10 mouse cellular contexts compared by ENCODE assay signal in the genomic region with DNA sequence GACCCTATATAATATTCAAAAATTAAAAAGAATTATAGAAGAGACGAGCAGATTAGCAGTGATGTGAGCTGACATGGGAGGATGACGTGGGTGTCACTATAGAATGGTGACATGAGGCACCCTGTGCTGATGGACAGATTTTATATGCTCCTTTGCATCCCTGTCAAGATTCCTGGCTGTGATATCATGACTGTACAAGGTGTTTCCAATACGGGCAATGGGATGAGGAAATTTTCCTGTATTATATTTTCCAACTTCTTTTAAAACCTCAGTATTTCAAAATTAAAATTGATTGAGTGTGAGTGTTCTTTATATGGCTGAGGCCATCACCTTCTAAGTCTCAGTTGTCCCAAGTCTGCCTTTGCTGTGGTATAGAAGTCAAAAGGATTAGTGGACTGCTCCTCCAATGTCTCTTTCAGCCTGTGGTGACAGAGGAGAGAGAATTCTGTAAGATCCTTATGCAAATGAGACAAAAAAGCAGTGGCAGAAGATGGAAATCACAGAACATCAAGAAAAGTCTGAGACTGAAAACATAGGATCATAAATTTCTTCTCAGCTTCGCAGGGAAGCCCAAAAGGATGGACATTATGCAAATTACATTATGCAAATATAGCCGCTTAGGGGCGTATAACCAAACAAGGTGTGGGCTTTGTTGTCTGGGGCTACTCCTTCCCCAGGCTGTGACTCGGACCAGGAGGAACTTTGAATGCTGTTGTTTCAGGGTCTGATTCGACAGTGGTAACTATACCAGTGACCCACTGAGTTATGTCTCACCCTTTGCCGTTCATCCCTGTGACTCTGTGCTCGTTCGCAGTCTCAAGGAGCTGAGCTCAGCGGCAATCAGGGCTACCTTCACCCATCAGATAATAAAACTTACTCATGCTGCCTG.
A peak's percentile ranks its signal among the peaks of the same experiment; 100 is the strongest.
DNase-seq lines count a peak whose midpoint lies in the region; ATAC-seq lines count a peak whose summit lies in the region.
"Had no signal": no experiment of that assay in that cellular context is flagged by ENCODE, and none has a peak within 500 bp of the region (broad histone marks: within the 10 kb centered on the region; RNA-seq: fewer than 3 reads in every experiment).

No protein-coding gene starts in this region.

- DNase-seq in forebrain, embryonic 10.5 days (ENCODE audit: extremely low spot score, low spot score): no peak
- no peak for DNase-seq in lung, postnatal 25 days (ENCODE audit: low spot score)
- DNase-seq in liver, embryonic 13.5 days: no peak
- no peak for DNase-seq in gastrocnemius, postnatal 4 days (ENCODE audit: low spot score in 2 of 2)
- DNase-seq in gastrocnemius, postnatal 10 days: no peak
- DNase-seq: cerebellum, adult 8-10 months; layer of hippocampus, adult 9-11 months had no signal

- no peaks in the 10 kb centered on the region for H3K36me3 ChIP-seq in forebrain, embryonic 13.5 days (ENCODE audit: poor library complexity, severe bottlenecking)
- H3K36me3 ChIP-seq in forebrain, embryonic 10.5 days (replicated peaks): no peaks in the 10 kb centered on the region
- no peaks in the 10 kb centered on the region for H3K36me3 ChIP-seq in lung, embryonic 15.5 days
- no peaks in the 10 kb centered on the region for H3K36me3 ChIP-seq in liver, embryonic 13.5 days
- H3K36me3 ChIP-seq in stomach, embryonic 15.5 days: no peaks in the 10 kb centered on the region

- no peaks in the 10 kb centered on the region for H3K9me3 ChIP-seq in forebrain, embryonic 13.5 days (replicated peaks)
- no peaks in the 10 kb centered on the region for H3K9me3 ChIP-seq in forebrain, embryonic 10.5 days
- H3K9me3 ChIP-seq in lung, embryonic 15.5 days: no peaks in the 10 kb centered on the region
- H3K9me3 ChIP-seq in liver, embryonic 13.5 days (replicated peaks): no peaks in the 10 kb centered on the region
- H3K9me3 ChIP-seq in stomach, embryonic 15.5 days: no peaks in the 10 kb centered on the region

- no peak overlapping the region for H3K4me3 ChIP-seq in forebrain, embryonic 13.5 days
- H3K4me3 ChIP-seq in forebrain, embryonic 10.5 days: no peak overlapping the region
- peak overlapping the region; percentile 17; the same call in 1 of the 2 replicates for H3K4me3 ChIP-seq in lung, embryonic 15.5 days
- H3K4me3 ChIP-seq in liver, embryonic 13.5 days (replicated peaks): no peak overlapping the region
- H3K4me3 ChIP-seq in stomach, embryonic 15.5 days (replicated peaks): peak overlapping the region; percentile 15; the same call in 1 of the 2 replicates

- H3K4me1 ChIP-seq in forebrain, embryonic 13.5 days: peaks cover 24% of the 10 kb centered on the region
- H3K4me1 ChIP-seq in forebrain, embryonic 10.5 days: peaks cover 29% of the 10 kb centered on the region
- H3K4me1 ChIP-seq in lung, embryonic 15.5 days: peaks cover 10% of the 10 kb centered on the region
- H3K4me1 ChIP-seq in liver, embryonic 13.5 days (replicated peaks): no peaks in the 10 kb centered on the region
- H3K4me1 ChIP-seq in stomach, embryonic 15.5 days: 0 out of 2 replicates have a peak, but pooled peaks cover 8% of the 10 kb centered on the region

- WGBS in forebrain, embryonic 13.5 days: 58% methylated on average over 12 of the region's 12 CpGs
- WGBS in forebrain, embryonic 10.5 days: 66% methylated on average over 12 of the region's 12 CpGs
- 32% methylated on average over 12 of the region's 12 CpGs for WGBS in lung, embryonic 15.5 days
- 41% methylated on average over 12 of the region's 12 CpGs for WGBS in liver, embryonic 13.5 days (ENCODE audit: insufficient replicate concordance)
- WGBS in stomach, embryonic 15.5 days: 46% methylated on average over 12 of the region's 12 CpGs

- no peak overlapping the region; the same call in 1 of the 2 replicates for H3K4me2 ChIP-seq in forebrain, embryonic 13.5 days
- peak overlapping the region; percentile 43 for H3K4me2 ChIP-seq in lung, embryonic 15.5 days
- H3K4me2 ChIP-seq in liver, embryonic 13.5 days: peak overlapping the region; percentile 38
- H3K4me2 ChIP-seq in stomach, embryonic 15.5 days: peak overlapping the region; percentile 43

- H3K9ac ChIP-seq in forebrain, embryonic 13.5 days: 0 out of 2 replicates have a peak overlapping the region, but pooled peaks have one; percentile 21
- no peak overlapping the region for H3K9ac ChIP-seq in lung, embryonic 15.5 days
- no peak overlapping the region for H3K9ac ChIP-seq in liver, embryonic 13.5 days
- H3K9ac ChIP-seq in stomach, embryonic 15.5 days: no peak overlapping the region

- H3K27me3 ChIP-seq in forebrain, embryonic 13.5 days: no peaks in the 10 kb centered on the region
- H3K27me3 ChIP-seq in forebrain, embryonic 10.5 days (ENCODE audit: poor library complexity, severe bottlenecking): peaks cover 21% of the 10 kb centered on the region
- no peaks in the 10 kb centered on the region for H3K27me3 ChIP-seq in lung, embryonic 15.5 days
- H3K27me3 ChIP-seq in liver, embryonic 13.5 days: no peaks in the 10 kb centered on the region
- H3K27me3 ChIP-seq in stomach, embryonic 15.5 days (replicated peaks): no peaks in the 10 kb centered on the region

- no peak overlapping the region for H3K27ac ChIP-seq in forebrain, embryonic 13.5 days
- H3K27ac ChIP-seq in forebrain, embryonic 10.5 days: no peak overlapping the region
- no peak overlapping the region for H3K27ac ChIP-seq in lung, embryonic 15.5 days
- H3K27ac ChIP-seq in liver, embryonic 13.5 days: no peak overlapping the region
- no peak overlapping the region for H3K27ac ChIP-seq in stomach, embryonic 15.5 days

- peak; percentile 37; the same call in 1 of the 2 replicates for ATAC-seq in forebrain, embryonic 13.5 days
- peak; percentile 39; the same call in 1 of the 2 replicates for ATAC-seq in lung, embryonic 15.5 days (ENCODE audit: borderline replicate concordance, extremely low read depth, low FRiP score, low TSS enrichment)
- ATAC-seq in liver, embryonic 13.5 days (ENCODE audit: low read depth): no peak
- ATAC-seq in stomach, embryonic 15.5 days (ENCODE audit: insufficient read depth, low FRiP score, low read depth): peak; percentile 14; the same call in 1 of the 2 replicates

Comparison
In these comparisons a context has a peak if more than half of its experiments do, and no peak if none do; other contexts are left out.
1. H3K4me3 ChIP-seq: peak in lung, embryonic 15.5 days (single experiment) and stomach, embryonic 15.5 days (single experiment); none in forebrain, embryonic 13.5 days (single experiment), forebrain, embryonic 10.5 days (single experiment) and liver, embryonic 13.5 days (single experiment).